Mouse (Mus musculus) frontal cortex, postnatal 14 days (tissue): ENCODE measurements around the gene Dsn1.
A peak's percentile ranks its signal among the peaks of the same experiment; 100 is the strongest.

ENCODE experiments used
- DNase-seq, 2 experiments: peaks; one replicate each; pipeline ENCODE4 v3.0.0; 2022; ENCODE audit warnings: low spot score in 2 of 2

Dsn1 gene

DNA sequence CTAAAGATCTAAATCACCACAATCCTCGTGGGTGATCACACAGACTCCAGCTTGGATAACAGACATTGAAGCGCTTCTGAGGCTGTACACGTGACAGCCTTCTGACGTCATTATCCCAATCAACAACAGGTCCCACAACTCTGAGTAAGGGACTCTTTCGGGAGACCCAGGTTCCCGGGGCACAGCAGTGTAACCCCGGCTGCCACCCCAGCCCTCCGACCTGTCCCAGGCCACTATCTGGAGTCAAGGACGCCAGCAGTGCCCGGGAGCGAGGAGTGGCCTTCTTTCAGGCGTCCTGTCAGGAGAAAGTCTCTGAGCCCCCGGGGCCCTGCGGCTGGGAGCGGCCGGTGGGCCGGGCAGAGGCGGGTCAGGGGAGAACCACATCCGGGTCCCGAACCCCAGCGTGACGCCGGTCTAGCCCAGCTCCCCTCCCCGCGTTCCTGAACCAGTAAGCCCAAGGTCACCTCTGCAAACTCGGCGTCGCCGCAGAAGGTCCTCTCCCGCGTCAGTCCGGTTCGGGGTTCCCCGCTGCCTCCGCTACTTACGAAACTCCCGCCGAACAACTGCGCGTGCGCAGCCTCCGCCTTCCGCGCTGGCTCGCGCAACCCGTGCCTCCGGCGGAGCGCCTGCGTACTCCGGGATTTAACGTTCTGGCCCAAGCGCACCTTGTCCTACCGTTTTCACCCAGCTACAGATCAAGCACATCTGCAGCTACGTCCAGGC is at the start of gene Dsn1:
Gene Dsn1, minus strand, starts transcription at position 644 of the 723 bp plus-strand sequence.
- peak; percentile 73 to 79 for DNase-seq

DNA sequence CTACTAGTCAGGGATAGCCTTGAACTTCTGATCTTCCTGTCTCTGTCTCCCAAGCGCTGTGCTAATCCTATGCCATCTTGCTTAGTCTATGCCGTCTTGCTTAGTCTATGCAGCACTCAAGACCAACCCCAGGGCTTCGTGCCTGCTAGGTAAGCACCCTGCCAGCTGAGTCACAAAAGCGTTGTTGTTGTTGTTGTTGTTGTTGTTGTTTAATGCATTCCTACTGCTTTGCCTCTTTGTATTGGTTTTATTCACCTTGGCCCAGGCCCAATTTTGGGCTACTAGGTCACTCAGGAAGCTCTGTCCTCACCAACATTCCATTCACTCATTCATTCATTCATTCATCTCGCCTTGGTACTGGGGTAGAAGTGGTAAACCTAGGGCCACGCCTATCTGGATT is 48.8 kb upstream of the Dsn1 start:
- no peak for DNase-seq

DNA sequence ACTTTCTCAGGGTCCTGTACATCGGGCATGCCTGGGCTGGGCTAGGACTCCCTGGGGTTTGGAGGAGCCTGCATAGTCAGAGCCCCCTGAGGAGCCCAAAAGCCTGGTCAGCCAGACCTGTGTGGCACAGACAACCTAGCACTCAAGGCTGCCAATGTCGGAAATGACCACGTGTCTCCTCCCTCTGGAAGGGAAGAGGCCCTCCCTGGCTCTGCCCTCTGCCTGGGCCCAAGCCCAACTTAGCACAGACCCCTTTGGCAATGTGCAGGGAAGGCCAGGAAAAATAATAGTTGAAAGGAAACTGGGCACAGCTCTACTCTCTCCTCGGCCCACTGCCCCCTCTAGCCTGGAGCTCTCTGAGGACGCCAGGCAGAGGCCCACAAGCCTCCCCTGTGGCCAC is 47.9 kb upstream of the Dsn1 start:
- DNase-seq = no peak

DNA sequence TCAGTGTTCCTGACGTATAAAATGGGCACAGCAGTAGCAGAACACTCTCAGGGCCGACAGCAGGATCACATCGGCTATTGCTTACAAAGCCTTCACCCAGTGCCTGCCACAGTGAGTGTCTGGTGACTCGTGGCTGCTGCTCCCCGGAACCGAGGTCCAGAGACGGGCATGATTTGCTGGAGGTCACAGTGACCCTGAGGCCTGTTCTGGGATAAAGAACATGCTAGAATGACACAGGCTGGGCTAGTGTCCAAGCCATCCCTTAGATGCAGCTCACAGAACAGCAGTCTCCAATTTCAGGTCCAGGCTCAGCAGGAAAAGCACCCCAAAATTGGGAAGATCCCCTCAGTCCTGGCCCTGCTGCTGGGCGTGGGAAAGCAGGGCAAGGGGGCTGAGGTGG is 47.3 kb upstream of the Dsn1 start:
- no peak for DNase-seq

DNA sequence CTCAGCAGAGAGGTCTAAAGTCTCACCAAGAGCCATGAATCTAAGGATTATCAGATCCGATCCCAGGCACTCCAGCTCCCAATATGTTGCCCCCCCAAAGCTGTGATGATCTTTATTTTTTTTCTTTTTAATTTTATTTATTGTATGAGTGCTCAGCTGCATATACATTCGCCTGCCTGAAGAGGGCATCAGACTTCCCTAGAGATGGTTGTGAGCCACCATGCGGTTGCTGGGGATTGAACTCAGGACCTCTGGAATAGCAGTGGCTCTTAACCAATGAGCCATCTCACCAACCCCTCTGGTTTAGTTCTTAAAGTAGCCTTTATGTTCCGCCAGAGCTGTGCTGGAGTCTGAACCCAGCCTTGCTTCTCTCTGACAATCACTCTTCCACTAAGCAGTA is 46.8 kb upstream of the Dsn1 start:
- DNase-seq = no peak

DNA sequence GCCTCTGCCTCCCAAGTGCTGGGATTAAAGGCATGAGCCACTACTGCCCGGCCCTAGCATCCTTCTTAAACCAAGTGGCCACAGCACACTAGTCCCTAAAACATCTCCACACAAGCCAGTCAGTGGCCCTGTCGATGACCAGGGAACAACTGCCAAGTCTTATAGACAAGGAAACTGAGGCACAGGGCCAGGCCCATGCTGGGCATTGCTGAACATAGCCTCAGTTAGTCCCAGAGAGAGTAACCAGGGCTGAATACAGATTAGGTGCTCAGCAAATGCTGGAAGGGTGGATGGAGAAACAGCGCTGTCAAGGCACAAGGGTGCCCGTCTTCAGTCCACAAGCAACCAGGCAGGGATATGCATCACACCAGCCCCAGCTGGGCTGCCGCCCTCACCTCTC is 46.2 kb upstream of the Dsn1 start:
- no peak for DNase-seq

DNA sequence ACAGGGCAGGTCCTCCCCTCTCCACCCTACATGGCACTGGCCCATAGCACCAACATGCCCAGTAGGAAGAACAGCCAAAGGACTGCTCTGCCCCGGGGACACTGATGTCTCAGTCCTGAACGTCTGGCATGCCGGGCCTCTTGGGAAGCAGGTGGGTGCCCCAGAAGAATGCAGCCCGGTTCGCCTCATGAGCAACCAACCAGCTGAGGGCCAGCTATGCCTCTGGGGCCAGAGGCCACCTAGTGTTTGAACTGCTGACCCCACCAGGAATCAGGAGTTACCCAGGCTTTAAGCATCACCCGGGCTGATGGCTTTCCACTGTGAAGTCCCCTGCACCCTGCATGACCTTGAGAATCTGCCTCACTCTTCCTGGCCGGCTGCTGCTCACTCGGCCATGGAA is 45.5 kb upstream of the Dsn1 start:
- DNase-seq = no peak

DNA sequence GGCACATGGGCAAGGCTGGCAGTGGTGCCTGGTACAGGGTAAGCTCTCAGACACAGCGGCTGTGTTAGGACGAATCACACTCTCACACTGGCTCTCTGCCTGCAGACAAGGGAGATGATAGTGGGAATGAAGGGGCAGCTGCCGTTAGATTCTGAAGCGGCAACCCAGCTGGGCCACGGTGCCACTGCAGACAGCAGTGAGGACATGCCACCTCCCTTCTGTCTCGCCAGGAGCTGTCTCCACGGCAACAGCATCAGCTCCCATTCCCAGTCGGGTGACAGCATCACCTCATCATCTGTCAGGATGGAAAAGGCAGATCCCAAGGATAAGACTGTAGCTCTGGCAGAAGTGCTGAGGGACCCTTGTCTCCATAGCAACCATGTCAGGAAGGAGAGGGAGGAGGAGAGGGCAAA is 42.9 kb upstream of the Dsn1 start:
- DNase-seq = peak; percentile 52 to 72

DNA sequence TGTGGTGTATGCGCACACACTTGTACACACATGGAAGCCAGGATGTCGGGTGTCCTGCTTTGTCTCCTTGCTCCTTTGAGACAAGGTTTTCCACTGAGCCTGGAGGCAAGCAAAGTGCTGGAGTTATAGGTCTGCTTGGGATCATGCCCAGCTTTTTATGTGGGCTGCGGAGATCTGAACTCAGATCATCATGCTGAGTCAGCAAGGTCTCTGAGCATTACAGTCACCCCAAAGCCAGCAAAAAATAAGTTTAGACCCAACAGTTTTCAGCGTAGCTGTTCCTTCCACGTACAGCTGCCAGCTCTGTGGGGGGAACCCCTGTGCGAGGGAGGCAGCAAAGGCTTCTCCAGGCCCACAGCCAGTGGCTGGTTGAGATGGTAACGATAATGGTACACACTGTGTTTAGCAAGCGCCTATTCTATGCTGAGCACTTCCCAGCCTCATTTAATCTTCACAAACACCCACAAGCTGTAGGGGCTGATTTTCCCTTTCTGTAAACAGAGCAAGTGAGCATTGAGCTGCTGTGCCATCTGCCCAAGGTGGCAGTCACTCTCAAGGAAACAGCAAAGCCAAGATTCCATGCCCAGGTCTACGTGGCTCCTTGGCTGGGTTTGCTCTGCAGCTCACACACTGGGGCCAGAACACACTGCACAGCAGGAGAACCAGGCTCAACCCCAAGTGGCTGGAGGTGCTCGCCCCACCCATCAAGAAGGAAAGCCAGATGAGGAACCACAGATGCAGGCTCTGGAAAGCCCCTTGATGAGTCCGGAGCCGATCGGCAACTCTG is 41.6 kb upstream of the Dsn1 start:
- peak; percentile 60 to 80 for DNase-seq

DNA sequence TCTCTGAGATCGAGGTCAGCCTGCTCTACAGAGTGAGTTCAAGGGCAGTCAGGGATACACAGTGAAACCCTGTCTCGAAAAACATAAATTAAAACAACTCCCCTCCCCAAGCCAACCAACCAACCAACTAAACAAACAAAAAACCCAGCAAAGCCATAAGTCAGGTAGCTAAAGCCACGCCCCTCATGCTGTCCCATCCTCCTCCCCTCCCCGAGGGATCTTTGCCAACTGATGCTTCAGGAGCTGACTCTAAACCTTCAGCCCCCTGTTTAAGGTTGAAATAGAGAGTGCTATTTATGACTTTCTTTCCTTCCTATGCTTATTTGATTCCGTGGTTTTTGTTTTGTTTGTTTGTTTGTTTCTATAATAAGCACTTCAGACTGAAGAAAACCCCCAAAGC is 40.0 kb upstream of the Dsn1 start:
- DNase-seq = no peak

DNA sequence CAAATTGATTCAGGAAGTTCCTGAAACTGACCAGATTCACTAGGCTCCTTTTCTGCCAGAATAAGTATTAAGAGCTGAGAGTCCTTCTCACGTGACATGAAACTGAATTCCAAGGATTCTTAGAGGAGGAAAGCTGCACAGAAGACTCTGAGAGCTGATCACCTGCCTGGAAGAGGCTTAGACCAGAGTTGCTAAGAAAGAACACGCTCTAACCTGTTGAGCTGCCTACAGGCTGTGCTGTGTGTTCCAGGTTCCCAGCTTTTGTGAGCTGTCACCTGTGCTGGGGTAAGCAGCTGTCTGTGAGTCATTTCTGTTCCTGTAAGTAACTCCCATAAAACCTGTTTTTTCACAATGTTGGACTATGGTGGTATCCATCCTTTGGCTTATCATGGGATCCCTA is 39.0 kb upstream of the Dsn1 start:
- no peak for DNase-seq

DNA sequence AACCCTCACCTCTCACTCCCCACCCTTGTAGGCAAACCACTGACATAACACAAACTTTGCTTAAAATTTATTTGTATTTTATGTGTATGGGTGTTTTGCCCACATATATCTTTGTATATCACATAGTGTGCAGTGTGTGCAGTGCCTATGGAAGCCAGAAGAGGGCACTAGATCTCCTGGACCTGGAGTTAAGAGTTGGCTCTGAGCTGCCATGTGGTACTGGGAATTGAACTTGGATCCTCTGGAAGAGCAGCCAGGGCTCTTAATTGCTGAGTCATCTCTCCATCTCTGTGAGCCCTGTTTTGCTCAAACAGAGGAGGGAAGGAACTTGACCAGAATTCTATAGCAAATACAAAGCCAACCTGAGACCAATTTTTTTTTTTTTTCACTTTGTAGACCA is 37.0 kb upstream of the Dsn1 start:
- DNase-seq = no peak

DNA sequence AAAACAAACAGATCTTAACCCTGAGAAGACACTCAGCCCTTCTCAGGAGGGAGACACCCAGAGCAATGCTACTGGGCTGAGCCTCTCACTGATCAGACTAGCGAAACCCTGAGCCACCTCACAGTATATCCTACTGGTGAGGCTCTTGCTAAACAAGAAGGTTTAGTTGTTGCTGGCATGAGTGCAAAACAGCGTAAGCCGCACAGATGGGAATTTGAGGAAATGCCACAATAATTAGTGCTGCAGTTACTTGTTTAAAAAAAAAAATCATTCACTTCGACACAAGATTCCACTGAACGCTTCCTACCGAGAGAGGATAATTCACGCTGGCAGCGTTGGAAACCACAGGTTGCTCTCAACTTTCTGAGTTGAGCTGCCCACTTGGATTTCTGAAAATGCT is 36.6 kb upstream of the Dsn1 start:
- no peak for DNase-seq

DNA sequence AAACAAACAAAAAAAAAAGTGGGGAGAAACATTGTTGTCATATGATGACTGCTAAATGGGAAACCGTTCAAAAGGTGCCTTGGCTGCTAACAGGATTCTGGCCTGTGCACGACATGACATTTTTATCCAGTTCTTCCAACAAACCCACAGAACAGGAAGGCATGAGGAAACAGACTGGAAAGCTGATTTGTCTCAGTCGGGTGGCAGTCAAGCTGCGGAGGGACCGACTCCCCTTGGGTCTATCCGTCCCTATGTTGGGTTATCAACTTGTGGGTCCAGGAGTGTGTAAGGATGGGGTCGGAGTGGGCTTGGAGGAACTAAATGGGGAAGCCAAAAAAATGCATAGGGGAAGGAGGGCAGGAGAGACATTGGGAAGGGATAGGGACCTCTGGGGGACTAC is 34.5 kb upstream of the Dsn1 start:
- DNase-seq = no peak

DNA sequence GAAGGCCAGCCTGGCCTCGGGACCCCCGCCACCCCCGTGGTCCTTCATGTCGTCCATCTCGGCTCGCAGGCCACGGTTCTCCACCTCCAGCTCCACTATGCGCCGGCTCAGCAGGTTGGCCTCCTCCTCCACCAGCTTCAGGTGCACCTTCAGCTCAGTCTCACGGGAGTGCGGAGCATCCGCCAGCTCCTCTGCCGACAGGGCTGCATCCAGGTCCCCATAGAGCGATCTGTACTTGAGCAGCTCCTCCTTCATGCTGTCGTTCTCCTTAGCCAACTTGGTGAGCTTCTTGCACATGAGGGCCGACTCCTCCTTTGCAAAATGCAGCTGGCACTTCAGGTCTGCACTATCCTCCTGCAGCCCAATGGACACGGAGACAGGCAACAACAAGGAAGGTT is 33.7 kb upstream of the Dsn1 start:
- DNase-seq = no peak

DNA sequence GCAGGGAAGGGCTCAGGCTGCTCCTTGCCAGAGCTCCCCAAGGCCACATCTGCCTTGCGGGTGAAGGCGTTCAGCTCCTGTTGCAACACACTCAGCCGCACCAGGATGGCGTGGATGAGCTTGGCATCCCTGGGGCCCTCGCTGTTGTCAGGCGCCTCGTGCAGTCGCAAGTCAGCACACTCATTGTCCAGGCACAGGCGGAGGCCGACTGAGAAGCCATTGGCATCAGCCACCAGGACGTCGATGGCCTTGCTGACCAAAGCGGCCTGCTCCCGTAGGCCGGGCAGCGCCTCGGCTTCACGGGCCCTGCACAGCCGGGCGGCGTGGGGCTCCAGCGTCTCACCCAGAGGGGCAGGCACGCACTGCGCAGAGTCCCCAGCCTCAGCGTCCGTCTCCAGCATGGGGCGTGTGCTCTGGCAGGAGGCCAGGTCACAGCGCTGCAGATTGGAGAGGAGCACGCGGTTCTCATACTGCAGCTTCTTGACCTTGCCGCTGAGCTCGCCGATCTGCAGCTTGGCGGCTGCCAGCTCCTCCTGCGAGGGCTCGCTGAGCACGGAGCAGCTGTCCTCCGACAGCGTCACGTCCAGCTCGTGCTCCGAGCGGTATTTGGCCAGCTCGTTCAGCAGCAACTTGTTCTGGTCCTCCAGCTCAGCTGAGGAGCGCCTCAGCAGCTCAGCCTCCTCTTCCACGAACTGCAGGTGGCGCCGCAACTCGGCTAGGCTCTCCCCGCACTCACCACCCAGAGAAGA is 33.1 kb upstream of the Dsn1 start:
- DNase-seq = no peak

DNA sequence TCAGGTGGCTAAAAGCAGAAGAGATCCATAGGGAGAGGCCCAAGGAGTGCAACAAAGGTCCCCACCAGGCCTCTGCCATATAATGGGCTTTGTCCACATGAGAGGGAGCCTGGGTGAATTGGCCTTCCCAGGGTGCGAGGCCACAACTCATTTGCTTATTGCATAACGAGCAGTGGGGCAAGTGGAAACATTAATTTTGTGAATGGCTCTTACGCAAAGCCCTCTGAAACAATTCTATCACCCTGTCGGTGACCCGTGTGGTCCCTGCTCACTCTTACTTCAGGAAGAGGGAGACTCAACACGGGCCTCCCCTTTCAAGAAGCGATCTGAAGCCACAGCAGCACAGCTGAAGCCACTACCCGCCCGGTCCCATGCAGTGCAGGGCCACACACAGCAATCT is 30.3 kb upstream of the Dsn1 start:
- no peak for DNase-seq

DNA sequence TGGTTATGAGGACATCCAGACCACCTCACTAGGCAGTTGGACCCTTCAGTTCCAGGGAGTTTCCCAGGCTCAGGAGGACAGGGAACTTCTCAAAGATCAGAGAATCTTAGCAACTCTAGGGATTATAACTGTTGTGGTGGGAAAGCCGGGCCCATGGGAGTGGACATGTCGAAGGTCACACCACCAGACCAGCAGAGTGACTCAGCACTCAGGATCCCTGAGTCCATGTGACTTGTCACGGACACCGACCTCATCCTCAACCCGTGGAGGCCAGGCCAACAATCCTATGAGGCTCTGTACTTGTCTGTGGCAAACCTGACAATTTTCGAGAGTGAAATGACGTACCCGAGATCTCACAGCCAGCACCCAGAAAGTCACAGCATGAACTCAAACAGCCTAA is 29.4 kb upstream of the Dsn1 start:
- no peak for DNase-seq

DNA sequence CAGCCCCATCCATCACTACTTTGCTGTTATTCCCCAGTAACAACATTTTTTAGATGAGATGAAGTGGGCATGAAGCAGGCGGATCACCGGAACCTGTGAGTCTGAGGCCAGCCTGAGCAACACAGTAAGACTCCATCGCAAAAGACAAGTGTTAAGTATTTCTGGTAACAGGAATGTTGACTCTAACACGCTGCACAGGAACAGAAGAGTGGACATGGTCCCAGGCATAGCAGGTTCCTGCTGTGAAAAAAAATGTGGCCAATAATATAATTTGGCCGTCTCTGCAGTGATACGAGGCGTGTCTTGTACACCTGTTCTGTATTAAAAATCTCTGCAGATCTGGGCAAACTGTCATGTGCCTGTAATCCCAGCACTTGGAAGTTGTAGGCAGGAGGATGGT is 28.4 kb upstream of the Dsn1 start:
- DNase-seq = no peak

DNA sequence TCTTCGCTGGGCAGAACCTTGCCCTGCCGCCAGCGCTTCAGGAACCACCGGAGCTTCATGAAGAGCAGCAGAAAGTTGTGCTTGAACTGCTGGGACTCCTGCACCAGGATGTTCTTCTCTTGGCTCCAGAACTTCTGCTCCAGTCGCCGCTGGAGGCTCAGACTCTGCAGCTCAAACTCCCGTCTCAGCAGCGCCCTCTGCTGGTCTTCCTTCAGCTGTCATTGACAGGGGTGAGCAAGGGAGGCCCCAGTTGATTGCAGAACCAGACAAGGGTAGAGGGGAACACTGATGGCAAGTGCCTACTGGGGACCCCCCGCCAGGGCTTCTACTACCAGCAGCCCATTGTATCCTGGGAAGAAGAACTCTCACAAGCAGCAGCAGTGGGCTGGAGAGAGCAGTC is 23.9 kb upstream of the Dsn1 start:
- peak in 1 of 2 experiments; percentile 79 for DNase-seq

DNA sequence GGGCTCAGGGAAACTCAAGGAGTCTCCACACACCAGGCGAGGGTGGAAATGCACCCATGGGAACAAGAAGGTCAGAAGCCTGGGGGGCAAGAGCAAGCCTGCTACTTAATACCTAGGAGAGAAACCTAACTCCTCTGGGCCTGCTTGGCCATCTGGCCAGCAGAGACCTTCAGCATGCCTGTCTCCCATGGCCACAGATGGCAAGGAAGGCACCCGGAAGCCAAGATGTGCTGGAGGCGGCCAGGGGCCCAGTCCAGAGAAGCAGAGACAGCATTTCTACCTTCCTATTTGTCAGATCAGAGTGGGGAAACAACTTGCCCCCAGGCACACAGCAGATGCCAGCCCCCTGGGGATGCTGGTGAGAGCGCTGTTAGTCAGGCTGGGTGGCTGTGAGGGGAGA is 21.3 kb upstream of the Dsn1 start:
- no peak for DNase-seq

DNA sequence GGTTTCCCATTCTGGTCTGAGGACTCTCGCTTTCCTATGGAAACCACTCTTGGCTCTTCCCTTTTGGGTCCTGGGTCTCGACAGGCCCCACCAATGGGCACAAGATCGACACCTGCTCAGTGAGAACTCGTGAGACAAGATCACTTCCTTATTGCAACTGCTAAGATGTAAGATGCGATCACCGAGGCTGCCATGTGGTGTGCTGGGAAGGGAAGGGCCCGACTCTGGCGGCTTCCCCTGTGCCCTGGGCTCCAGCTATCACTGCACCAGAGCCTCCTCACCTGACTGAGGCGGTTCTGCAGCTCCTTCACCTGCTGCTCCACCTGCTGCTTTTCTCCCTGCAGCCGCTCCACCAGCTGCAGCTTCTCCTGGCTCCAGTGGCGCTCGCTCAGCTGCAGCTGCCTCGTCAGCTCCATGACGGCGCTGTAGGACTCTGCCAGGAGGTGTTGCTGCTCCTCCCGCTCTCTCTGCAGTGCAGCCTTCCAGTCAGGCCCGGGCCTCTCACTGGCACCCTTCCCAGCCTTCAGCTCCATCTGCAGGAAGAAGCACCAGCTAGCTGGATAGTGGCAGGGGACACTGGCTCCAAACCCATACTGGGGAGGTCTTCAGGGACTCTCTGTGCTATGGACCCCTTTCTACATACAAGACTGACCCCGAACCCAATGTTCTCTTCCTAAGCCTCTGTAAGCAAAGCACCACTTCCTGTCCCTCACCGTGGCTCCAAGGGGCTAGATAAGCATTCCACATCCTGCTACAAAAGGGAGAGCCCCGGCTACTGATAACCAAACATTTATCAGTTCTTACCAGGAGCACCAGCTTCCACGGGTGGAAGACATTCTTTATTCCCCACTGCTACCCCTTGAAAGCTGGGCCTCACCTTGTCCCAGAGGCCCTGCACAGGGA is 20.4 kb upstream of the Dsn1 start:
- peak in 1 of 2 experiments; percentile 47 for DNase-seq
